ENCODE assay signal across 19 mouse cellular contexts in the genomic region with DNA sequence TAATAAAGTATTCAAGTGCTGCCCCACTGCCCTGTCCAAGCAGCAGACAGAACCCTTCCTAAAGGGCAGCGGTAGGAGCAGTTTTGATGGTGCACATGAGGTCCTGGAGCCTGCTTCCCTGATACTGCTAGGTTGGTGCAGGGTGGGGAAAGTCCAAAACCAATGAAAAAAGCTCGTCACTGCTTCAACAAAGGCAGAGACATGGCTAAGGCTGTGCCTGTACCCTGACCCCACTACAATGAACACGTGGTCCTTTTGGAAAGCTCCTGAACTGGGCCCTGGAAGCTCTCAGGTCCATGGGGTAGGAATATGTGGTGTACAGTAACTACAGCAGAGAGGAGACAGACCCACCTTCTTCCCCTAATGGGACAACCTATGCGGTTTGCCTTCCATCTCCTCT.
DNase-seq lines count a peak whose midpoint lies in the region; ATAC-seq and TF ChIP-seq lines count a peak whose summit lies in the region.
"Had no signal": no experiment of that assay in that cellular context is flagged by ENCODE, and none has a peak within 500 bp of the region (broad histone marks: within the 10 kb centered on the region; RNA-seq: fewer than 3 reads in every experiment).

No protein-coding gene starts in this region.

- whole genome bisulfite sequencing in heart, embryonic 10.5 days, result 82% methylated on average over 4 of the region's 4 CpGs
- WGBS in lung, embryonic 15.5 days, result 70% methylated on average over 4 of the region's 4 CpGs
- WGBS in intestine, postnatal 0 days, result 57% methylated on average over 4 of the region's 4 CpGs
- 85% methylated on average over 4 of the region's 4 CpGs for WGBS in forebrain, embryonic 10.5 days

- peak overlapping the region; percentile 72 for H3K27ac ChIP-seq in heart, embryonic 10.5 days
- peak overlapping the region; percentile 17; the same call in 1 of the 2 replicates for H3K27ac ChIP-seq in lung, embryonic 15.5 days
- H3K27ac ChIP-seq in intestine, postnatal 0 days (ENCODE audit: low read depth, low read length), result no peak overlapping the region
- no peak overlapping the region for H3K27ac ChIP-seq in forebrain, embryonic 10.5 days
- H3K27ac ChIP-seq: embryonic facial prominence, embryonic 13.5 days; forebrain, embryonic 13.5 days; heart, embryonic 15.5 days; hindbrain, embryonic 10.5 days; hindbrain, embryonic 14.5 days had no signal

- DNase-seq in heart, embryonic 10.5 days (ENCODE audit: low spot score), result no peak
- DNase-seq in heart, adult 9 months (ENCODE audit: low spot score in 2 of 2), result no peak
- DNase-seq in lung, postnatal 10 days, result no peak
- DNase-seq in forebrain, embryonic 10.5 days (ENCODE audit: extremely low spot score, low spot score), result no peak
- DNase-seq in adrenal gland, postnatal 14 days, result no peak
- DNase-seq: adrenal gland, postnatal 25 days; cerebellum, adult 18-20 months; cerebellum, adult 9-11 months; cerebellum, postnatal 36 days; forebrain, postnatal 0 days; gastrocnemius, postnatal 14 days had no signal

- no peaks in the 10 kb centered on the region for H3K9me3 ChIP-seq in heart, embryonic 10.5 days
- H3K9me3 ChIP-seq in lung, embryonic 15.5 days, result no peaks in the 10 kb centered on the region
- no peaks in the 10 kb centered on the region for H3K9me3 ChIP-seq in intestine, postnatal 0 days (ENCODE audit: control insufficient read depth)
- no peaks in the 10 kb centered on the region for H3K9me3 ChIP-seq in forebrain, embryonic 10.5 days
- H3K9me3 ChIP-seq: embryonic facial prominence, embryonic 13.5 days; forebrain, embryonic 13.5 days; heart, embryonic 15.5 days; hindbrain, embryonic 10.5 days had no signal

- no peak for TF ChIP-seq CTCF in intestine, postnatal 0 days (IDR thresholded peaks at IDR 0.05; ENCODE audit: low read depth)

- H3K4me1 ChIP-seq in heart, embryonic 10.5 days, result peaks cover 30% of the 10 kb centered on the region
- H3K4me1 ChIP-seq in lung, embryonic 15.5 days, result peaks cover 30% of the 10 kb centered on the region
- peaks cover 10% of the 10 kb centered on the region; the same call in 1 of the 2 replicates for H3K4me1 ChIP-seq in intestine, postnatal 0 days (replicated peaks; ENCODE audit: control insufficient read depth, insufficient read depth, low read length)
- peaks cover 4% of the 10 kb centered on the region; the same call in 1 of the 2 replicates for H3K4me1 ChIP-seq in forebrain, embryonic 10.5 days
- H3K4me1 ChIP-seq: forebrain, embryonic 13.5 days had no signal

- H3K4me3 ChIP-seq in heart, embryonic 10.5 days, result no peak overlapping the region
- H3K4me3 ChIP-seq in lung, embryonic 15.5 days, result no peak overlapping the region
- no peak overlapping the region for H3K4me3 ChIP-seq in intestine, postnatal 0 days (ENCODE audit: low read depth, low read length)
- H3K4me3 ChIP-seq in forebrain, embryonic 10.5 days, result no peak overlapping the region
- H3K4me3 ChIP-seq: embryonic facial prominence, embryonic 13.5 days; forebrain, embryonic 13.5 days; heart, embryonic 15.5 days; hindbrain, embryonic 10.5 days had no signal

- no peak overlapping the region for H3K4me2 ChIP-seq in lung, embryonic 15.5 days
- no peak overlapping the region for H3K4me2 ChIP-seq in intestine, postnatal 0 days (replicated peaks; ENCODE audit: low read depth)
- H3K4me2 ChIP-seq: embryonic facial prominence, embryonic 13.5 days; forebrain, embryonic 13.5 days; heart, embryonic 11.5 days; heart, embryonic 15.5 days; hindbrain, embryonic 14.5 days had no signal

- no peaks in the 10 kb centered on the region for H3K27me3 ChIP-seq in heart, embryonic 10.5 days (ENCODE audit: insufficient read depth, poor library complexity, severe bottlenecking)
- H3K27me3 ChIP-seq in lung, embryonic 15.5 days, result no peaks in the 10 kb centered on the region
- no peaks in the 10 kb centered on the region for H3K27me3 ChIP-seq in intestine, postnatal 0 days (replicated peaks; ENCODE audit: control insufficient read depth, insufficient read depth, low read length)
- no peaks in the 10 kb centered on the region for H3K27me3 ChIP-seq in forebrain, embryonic 10.5 days (ENCODE audit: poor library complexity, severe bottlenecking)
- H3K27me3 ChIP-seq: embryonic facial prominence, embryonic 13.5 days; forebrain, embryonic 13.5 days; heart, embryonic 15.5 days had no signal

- no peaks in the 10 kb centered on the region for H3K36me3 ChIP-seq in heart, embryonic 10.5 days
- H3K36me3 ChIP-seq in lung, embryonic 15.5 days, result no peaks in the 10 kb centered on the region
- no peaks in the 10 kb centered on the region for H3K36me3 ChIP-seq in intestine, postnatal 0 days (ENCODE audit: control insufficient read depth, insufficient read depth)
- H3K36me3 ChIP-seq in forebrain, embryonic 10.5 days (replicated peaks), result no peaks in the 10 kb centered on the region
- H3K36me3 ChIP-seq: embryonic facial prominence, embryonic 13.5 days; heart, embryonic 15.5 days; hindbrain, embryonic 10.5 days had no signal

- ATAC-seq in lung, embryonic 15.5 days (ENCODE audit: borderline replicate concordance, extremely low read depth, low FRiP score, low TSS enrichment), result no peak
- peak; percentile 82 for ATAC-seq in intestine, postnatal 0 days
- ATAC-seq: forebrain, embryonic 13.5 days; forebrain, postnatal 0 days had no signal

- no peak overlapping the region for H3K9ac ChIP-seq in lung, embryonic 15.5 days
- H3K9ac ChIP-seq in intestine, postnatal 0 days (ENCODE audit: low read depth, low read length), result no peak overlapping the region
- H3K9ac ChIP-seq: embryonic facial prominence, embryonic 13.5 days; forebrain, embryonic 13.5 days; forebrain, postnatal 0 days; heart, embryonic 15.5 days; hindbrain, embryonic 14.5 days had no signal

Comparison
In these comparisons a context has a peak if more than half of its experiments do, and no peak if none do; other contexts are left out.
1. H3K27ac ChIP-seq: peak in heart, embryonic 10.5 days (single experiment) and lung, embryonic 15.5 days (single experiment); none in intestine, postnatal 0 days (single experiment) and forebrain, embryonic 10.5 days (single experiment).